Mouse (Mus musculus): ENCODE results near the gene Fem1b.

DNA sequence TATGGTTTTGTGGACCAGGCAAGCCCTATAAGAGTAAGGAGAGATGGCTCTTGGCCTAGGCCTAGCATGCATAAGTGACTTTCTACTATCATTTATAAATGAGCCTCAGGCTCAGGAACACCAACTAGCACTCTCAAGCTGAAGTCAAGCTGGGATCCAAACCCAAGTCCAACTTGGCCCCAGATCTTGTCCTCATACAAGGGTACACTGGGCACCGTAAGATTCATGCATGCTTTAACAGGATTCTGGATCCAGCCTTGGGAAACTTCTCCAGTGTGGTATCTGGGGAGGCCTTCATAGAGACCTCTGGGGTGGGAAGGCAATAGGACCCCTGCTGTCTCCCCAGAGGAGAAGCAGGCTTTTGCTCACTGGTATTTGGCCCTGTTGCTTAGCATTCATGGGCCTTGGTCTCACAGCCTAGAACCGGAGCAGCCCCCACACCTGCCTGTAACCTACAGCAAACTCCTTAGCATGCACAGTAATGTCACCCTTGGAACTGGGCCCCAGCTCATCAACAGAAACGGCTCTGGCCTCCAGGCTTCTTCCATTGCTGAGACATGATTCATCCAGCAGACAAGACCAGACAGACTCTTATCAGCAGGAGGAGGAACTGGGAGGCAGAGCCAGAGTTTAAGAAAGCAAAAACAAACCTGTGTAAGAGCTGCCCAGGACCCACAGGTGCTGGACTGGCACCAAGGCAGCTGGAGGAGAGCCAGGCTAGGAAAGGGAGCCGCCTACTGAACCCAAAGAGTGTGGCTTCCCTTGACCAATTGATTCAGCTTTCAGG lies 6.3 kb upstream of the Fem1b start:
- TF ChIP-seq POLR2A (IDR thresholded peaks at IDR 0.05; ENCODE audit: borderline replicate concordance, extremely low read depth, low read depth, low read length) (no peak), CTCF (IDR thresholded peaks at IDR 0.05; ENCODE audit: insufficient read depth, low read length) (no peak)
